Mouse (Mus musculus) embryonic facial prominence, embryonic 15.5 days (tissue): ENCODE data around the gene Ica1. TPM values are rescaled to one million over a fixed set of nuclear protein-coding genes. Genes with fewer than 3 reads are reported as not detected.

Experiments
- ATAC-seq: fragments of 200-750 bp; cut with Nextera tagmentation; 2 replicates; pipeline ENCODE4 v1.8.0; 2017; ENCODE audit warnings: low read depth, moderate TSS enrichment; ENCODE audit not compliant: insufficient number of reproducible peaks, low FRiP score, low TSS enrichment
- H3K27ac ChIP-seq: fragments of 300-500 bp; sonication (generic); replicated peaks from 2 replicates; pipeline ENCODE4 v1.5.1; 2015; ENCODE audit warnings: mild to moderate bottlenecking, inconsistent platforms
- H3K27me3 ChIP-seq: fragments of 300-500 bp; sonication (generic); 2 replicates; pipeline ENCODE4 v1.6.1; 2015; ENCODE audit warnings: inconsistent platforms
- H3K36me3 ChIP-seq: fragments of 300-500 bp; sonication (generic); 2 replicates; pipeline ENCODE4 v1.6.1; 2015; ENCODE audit warnings: mild to moderate bottlenecking, inconsistent platforms
- H3K4me1 ChIP-seq: fragments of 300-500 bp; sonication (generic); 2 replicates; pipeline ENCODE4 v1.6.1; 2015; ENCODE audit warnings: inconsistent platforms
- H3K4me2 ChIP-seq: fragments of 300-500 bp; sonication (generic); replicated peaks from 2 replicates; pipeline ENCODE4 v1.6.1; 2015; ENCODE audit warnings: mild to moderate bottlenecking, inconsistent platforms
- H3K4me3 ChIP-seq: fragments of 300-500 bp; sonication (generic); replicated peaks from 2 replicates; pipeline ENCODE4 v1.5.1; 2015; ENCODE audit warnings: mild to moderate bottlenecking, inconsistent platforms
- H3K9ac ChIP-seq: fragments of 300-500 bp; sonication (generic); 2 replicates; pipeline ENCODE4 v1.6.1; 2015; ENCODE audit warnings: inconsistent platforms
- H3K9me3 ChIP-seq: fragments of 300-500 bp; sonication (generic); replicated peaks from 2 replicates; pipeline ENCODE4 v1.6.1; 2016; ENCODE audit warnings: inconsistent platforms
- WGBS: fragments of 180-500 bp; shearing (Covaris S2); methylation state at CpG from one replicate; pipeline ENCODE4 v1.1.7; 2015; 5-methylcytosine and 5-hydroxymethylcytosine counted together
- polyA plus RNA-seq: library from polyadenylated mRNA; unstranded; fragments of >200 nt; fragmentation: Nextera tagmentation; extraction: Ambion mirVana; gene quantifications from 2 replicates; pipeline ENCODE4 v1.2.1, GENCODE M21; 2015

Gene Ica1
- polyA plus RNA-seq, 1 experiment from 2014 or later: 15.1 TPM

- H3K4me1 ChIP-seq: no peaks in the 10 kb centered on the region
- no peaks in the 10 kb centered on the region for H3K36me3 ChIP-seq
- no peak overlapping the region for H3K4me3 ChIP-seq
- ATAC-seq: no peak
- H3K27ac ChIP-seq: no peak overlapping the region
- H3K27me3 ChIP-seq: no peaks in the 10 kb centered on the region
- H3K9ac ChIP-seq: no peak overlapping the region
- 93% methylated on average over 5 of the region's 5 CpGs for WGBS
- H3K9me3 ChIP-seq: no peaks in the 10 kb centered on the region
- H3K4me2 ChIP-seq: no peak overlapping the region
Observed at GRCm38 (mm10) chr6:8766652-8767051, 11.6 kb downstream of the Ica1 start.

GRCm38 (mm10) chr6:8765801-8766200, 12.5 kb downstream of the Ica1 start:
- H3K9ac ChIP-seq: no peak overlapping the region
- 88% methylated on average over 3 of the region's 3 CpGs for WGBS
- H3K4me1 ChIP-seq: no peaks in the 10 kb centered on the region
- H3K27me3 ChIP-seq: no peaks in the 10 kb centered on the region
- no peak overlapping the region for H3K4me2 ChIP-seq
- H3K9me3 ChIP-seq: no peaks in the 10 kb centered on the region
- no peak overlapping the region for H3K27ac ChIP-seq
- H3K36me3 ChIP-seq: no peaks in the 10 kb centered on the region
- ATAC-seq: no peak
- H3K4me3 ChIP-seq: no peak overlapping the region

DNA sequence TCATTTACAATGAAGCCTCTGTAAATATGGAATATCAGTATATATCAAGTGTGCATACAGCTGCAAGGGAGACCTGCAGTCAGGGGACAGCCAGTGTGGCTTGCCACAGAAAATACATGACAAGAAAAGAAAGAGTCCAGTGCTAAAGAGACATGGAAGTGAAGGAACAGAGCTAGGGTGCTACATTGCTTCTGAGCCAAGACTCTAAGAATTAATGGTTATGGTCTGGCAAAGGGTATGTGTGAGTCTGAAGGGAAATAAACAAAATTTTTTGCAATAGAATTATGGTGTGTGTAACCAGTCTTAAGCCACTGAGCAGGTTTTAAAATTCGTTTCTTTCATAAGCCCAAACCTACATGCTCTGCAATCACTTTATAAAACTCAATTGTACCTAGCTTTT, 13.2 kb downstream of the Ica1 start:
- no peaks in the 10 kb centered on the region for H3K9me3 ChIP-seq
- no peak overlapping the region for H3K9ac ChIP-seq
- H3K4me3 ChIP-seq: no peak overlapping the region
- H3K27ac ChIP-seq: no peak overlapping the region
- 48% methylated on average over 1 of the region's 1 CpGs for WGBS
- no peak overlapping the region for H3K4me2 ChIP-seq
- H3K27me3 ChIP-seq: no peaks in the 10 kb centered on the region
- H3K36me3 ChIP-seq: no peaks in the 10 kb centered on the region
- H3K4me1 ChIP-seq: no peaks in the 10 kb centered on the region
- ATAC-seq: no peak

DNA sequence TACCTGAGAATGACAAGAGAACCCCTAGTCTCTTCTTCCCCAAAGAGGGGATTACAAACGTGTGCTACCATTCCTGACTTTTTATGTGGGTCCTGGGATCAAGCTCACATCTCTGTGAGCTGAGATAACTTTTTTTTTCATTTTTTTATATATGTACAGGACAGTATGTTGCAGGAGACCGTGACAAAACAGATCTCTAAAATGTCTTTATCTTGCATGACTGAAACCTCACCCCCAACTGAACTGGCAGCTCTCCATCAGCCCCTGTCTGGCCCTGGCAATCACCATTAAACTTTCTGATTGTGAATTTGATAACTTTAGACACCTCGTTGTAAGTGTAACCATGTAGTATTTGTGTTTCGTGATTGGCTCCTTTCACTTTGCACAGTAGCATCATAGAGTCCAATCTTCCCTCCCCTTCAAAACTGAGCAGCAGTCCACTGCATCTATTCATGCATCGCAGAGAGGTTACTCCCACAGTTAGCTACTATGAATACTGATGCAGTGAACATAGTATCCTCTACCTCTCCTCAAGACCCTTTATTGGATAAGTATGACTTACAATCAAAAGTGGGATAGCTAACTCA, 17.5 kb downstream of the Ica1 start:
- Histone ChIP-seq H3K4me3 (no peak overlapping the region), H3K36me3 (no peaks in the 10 kb centered on the region), H3K27ac (no peak overlapping the region), H3K9me3 (no peaks in the 10 kb centered on the region), H3K4me1 (no peaks in the 10 kb centered on the region), H3K9ac (no peak overlapping the region), H3K4me2 (no peak overlapping the region), H3K27me3 (no peaks in the 10 kb centered on the region)
- ATAC-seq: no peak
- 75% methylated on average over 5 of the region's 5 CpGs for WGBS

GRCm38 (mm10) chr6:8759901-8760300, 18.4 kb downstream of the Ica1 start:
- no peak overlapping the region for H3K9ac ChIP-seq
- 82% methylated on average over 1 of the region's 1 CpGs for WGBS
- H3K27ac ChIP-seq: no peak overlapping the region
- H3K4me1 ChIP-seq: no peaks in the 10 kb centered on the region
- no peak overlapping the region for H3K4me3 ChIP-seq
- no peaks in the 10 kb centered on the region for H3K36me3 ChIP-seq
- no peak for ATAC-seq
- H3K9me3 ChIP-seq: no peaks in the 10 kb centered on the region
- H3K27me3 ChIP-seq: no peaks in the 10 kb centered on the region
- H3K4me2 ChIP-seq: no peak overlapping the region

- H3K36me3 ChIP-seq: no peaks in the 10 kb centered on the region
- H3K27ac ChIP-seq: no peak overlapping the region
- no peak overlapping the region for H3K9ac ChIP-seq
- no peak overlapping the region for H3K4me2 ChIP-seq
- ATAC-seq: no peak
- H3K9me3 ChIP-seq: no peaks in the 10 kb centered on the region
- H3K4me3 ChIP-seq: no peak overlapping the region
- no peaks in the 10 kb centered on the region for H3K27me3 ChIP-seq
- WGBS: 78% methylated on average over 8 of the region's 8 CpGs
- no peaks in the 10 kb centered on the region for H3K4me1 ChIP-seq
Observed at GRCm38 (mm10) chr6:8755760-8756276, 22.5 kb downstream of the Ica1 start.

DNA sequence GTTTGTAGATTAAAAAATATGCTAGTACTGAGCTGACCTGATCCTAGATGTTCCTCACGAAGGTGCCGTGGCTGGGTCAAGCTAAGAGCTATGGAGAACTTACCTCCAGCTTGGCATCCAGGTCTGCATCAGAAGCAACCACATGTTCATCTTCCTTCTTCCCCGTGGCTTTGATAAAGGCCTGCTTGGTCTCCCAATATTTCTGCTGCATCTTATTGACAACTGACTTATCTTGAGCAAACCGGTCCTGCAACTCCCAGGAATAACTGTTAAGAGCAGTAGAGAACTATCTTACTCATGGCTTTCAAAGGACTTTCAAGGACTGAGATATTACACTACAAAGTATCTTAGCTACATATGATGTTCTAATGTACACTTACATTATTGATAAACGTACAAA, 23.8 kb downstream of the Ica1 start:
- Histone ChIP-seq H3K9me3 (no peaks in the 10 kb centered on the region), H3K4me3 (no peak overlapping the region), H3K36me3 (no peaks in the 10 kb centered on the region), H3K4me2 (no peak overlapping the region), H3K9ac (no peak overlapping the region), H3K27me3 (no peaks in the 10 kb centered on the region), H3K27ac (no peak overlapping the region), H3K4me1 (no peaks in the 10 kb centered on the region)
- ATAC-seq: no peak
- 91% methylated on average over 5 of the region's 5 CpGs for WGBS

DNA sequence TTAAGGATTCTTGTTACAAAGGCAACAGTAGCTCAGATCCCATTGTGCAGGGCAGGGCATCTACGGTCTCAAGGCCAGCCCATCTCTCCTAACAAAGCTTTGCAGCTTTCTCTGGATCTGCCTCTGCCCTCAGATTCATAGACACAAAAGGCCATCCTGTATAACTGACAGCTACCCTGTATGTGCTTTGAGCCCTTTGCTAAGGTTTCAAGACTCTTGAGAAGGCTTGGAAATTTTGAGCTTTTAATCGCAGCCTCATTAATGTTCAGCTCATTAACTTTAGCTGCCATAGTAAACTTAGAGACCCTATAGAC, 24.6 kb downstream of the Ica1 start:
- no peak overlapping the region for H3K27ac ChIP-seq
- no peak overlapping the region for H3K9ac ChIP-seq
- no peaks in the 10 kb centered on the region for H3K4me1 ChIP-seq
- no peak for ATAC-seq
- H3K27me3 ChIP-seq: no peaks in the 10 kb centered on the region
- no peak overlapping the region for H3K4me2 ChIP-seq
- H3K36me3 ChIP-seq: no peaks in the 10 kb centered on the region
- H3K9me3 ChIP-seq: no peaks in the 10 kb centered on the region
- H3K4me3 ChIP-seq: no peak overlapping the region
- WGBS: 91% methylated on average over 2 of the region's 2 CpGs

DNA sequence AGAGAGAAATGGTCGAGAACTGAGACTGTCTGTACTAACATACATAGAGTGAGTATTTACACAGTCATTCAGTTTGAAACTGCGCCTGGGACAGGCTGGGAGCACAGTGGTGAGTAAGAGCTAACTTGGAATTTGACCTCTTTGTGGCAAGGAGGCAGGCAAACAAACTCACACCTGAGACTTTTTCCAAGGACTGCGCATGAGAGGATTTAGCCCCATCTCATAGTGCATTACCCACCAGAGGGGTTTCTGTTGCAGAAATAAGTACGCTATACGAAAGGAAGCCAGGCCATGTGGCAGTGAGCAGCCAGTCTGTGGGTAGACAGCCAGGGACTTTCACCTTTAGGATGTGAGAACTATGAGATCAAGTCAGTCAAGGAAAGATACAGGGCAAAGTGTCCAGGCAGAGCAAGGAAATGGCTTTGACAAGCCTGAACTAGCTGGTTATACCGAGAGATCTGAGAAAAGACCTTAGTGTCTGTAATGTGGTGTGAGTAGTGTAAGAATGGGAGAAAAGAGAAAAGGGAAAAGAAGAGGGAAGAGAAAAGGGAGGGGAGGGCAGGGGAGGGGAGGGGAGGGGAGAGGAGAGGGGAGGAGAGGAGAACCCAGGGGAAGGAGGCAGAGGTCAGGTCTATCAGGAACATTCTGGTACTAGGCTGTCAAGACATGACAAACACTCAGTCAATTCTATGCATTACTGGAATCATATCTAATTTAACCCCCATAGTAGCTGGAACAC, 25.1 kb downstream of the Ica1 start:
- no peak for ATAC-seq
- Histone ChIP-seq H3K27ac (no peak overlapping the region), H3K9me3 (no peaks in the 10 kb centered on the region), H3K36me3 (no peaks in the 10 kb centered on the region), H3K4me1 (no peaks in the 10 kb centered on the region), H3K9ac (no peak overlapping the region), H3K27me3 (no peaks in the 10 kb centered on the region), H3K4me2 (no peak overlapping the region), H3K4me3 (no peak overlapping the region)
- WGBS: 73% methylated on average over 6 of the region's 6 CpGs

DNA sequence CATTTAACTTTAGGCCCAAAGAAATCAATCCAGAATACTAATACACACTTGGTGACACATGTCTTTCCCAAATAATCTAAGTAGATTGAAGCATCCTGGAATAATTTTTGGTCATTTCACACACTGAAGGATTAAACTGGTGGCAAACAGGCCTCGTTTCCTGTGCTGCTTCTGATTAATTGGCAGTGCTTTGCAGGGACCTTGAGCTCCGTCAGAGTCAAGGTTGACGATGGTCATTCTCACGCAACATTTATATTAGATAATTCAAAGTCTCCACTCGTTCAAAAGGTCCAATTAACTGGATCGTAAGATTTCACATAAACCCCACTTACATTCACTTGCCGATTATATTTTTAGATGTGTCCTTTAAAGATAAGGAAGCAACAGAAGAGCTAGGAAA, 33.4 kb downstream of the Ica1 start:
- no peak for ATAC-seq
- Histone ChIP-seq H3K4me3 (no peak overlapping the region), H3K9ac (no peak overlapping the region), H3K4me1 (no peaks in the 10 kb centered on the region), H3K36me3 (no peaks in the 10 kb centered on the region), H3K27me3 (no peaks in the 10 kb centered on the region), H3K9me3 (no peaks in the 10 kb centered on the region), H3K4me2 (no peak overlapping the region), H3K27ac (no peak overlapping the region)
- 73% methylated on average over 7 of the region's 7 CpGs for WGBS

- no peak for ATAC-seq
- Histone ChIP-seq H3K4me2 (no peak overlapping the region), H3K4me1 (no peaks in the 10 kb centered on the region), H3K27me3 (no peaks in the 10 kb centered on the region), H3K27ac (no peak overlapping the region), H3K9ac (no peak overlapping the region), H3K4me3 (no peak overlapping the region), H3K9me3 (no peaks in the 10 kb centered on the region), H3K36me3 (no peaks in the 10 kb centered on the region)
- whole genome bisulfite sequencing: 89% methylated on average over 4 of the region's 4 CpGs
Observed at GRCm38 (mm10) chr6:8744273-8744785, 34.0 kb downstream of the Ica1 start.

DNA sequence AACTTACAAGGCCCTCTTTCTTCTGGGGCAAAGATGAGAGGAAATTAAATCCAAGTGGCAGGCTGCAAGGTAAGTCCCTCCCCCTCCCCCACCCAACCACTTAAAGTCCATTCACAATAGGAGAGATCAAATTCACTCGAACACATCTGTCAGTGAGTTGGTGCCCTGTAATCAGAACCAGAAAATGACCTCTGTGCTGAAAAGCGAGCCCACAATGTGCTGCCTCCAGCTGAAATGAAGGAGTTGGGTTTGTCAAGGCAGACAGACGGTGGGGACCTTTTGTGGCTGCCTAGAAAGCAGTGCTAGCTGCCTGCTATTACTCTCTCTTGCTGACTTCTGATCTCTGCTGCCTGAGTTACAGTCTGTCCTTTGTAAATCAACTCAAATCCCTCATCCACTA, 35.8 kb downstream of the Ica1 start:
- no peaks in the 10 kb centered on the region for H3K36me3 ChIP-seq
- no peaks in the 10 kb centered on the region for H3K4me1 ChIP-seq
- no peak overlapping the region for H3K4me2 ChIP-seq
- WGBS: 15% methylated on average over 3 of the region's 3 CpGs
- no peak overlapping the region for H3K4me3 ChIP-seq
- H3K9me3 ChIP-seq: no peaks in the 10 kb centered on the region
- H3K9ac ChIP-seq: no peak overlapping the region
- no peaks in the 10 kb centered on the region for H3K27me3 ChIP-seq
- no peak overlapping the region for H3K27ac ChIP-seq
- ATAC-seq: peak; percentile 63
